Mouse (Mus musculus): ENCODE results near the gene Reg3g.

The Reg3g gene

GRCm38 (mm10) chr6:78468772-78469171 is at the start of gene Reg3g:
Gene Reg3g, minus strand, starts transcription at chr6:78468872.
- no peaks in the 10 kb centered on the region for H3K36me3 ChIP-seq (ENCODE audit: insufficient read depth, low read length)
- no peaks in the 10 kb centered on the region for H3K4me1 ChIP-seq (replicated peaks; ENCODE audit: low read depth, low read length)
- no peaks in the 10 kb centered on the region for H3K27me3 ChIP-seq (ENCODE audit: insufficient read depth, low read length)
- TF ChIP-seq POU5F1 (IDR thresholded peaks at IDR 0.05; ENCODE audit: borderline replicate concordance, low read length): no peak
- no peak for TF ChIP-seq CTCF (conservative IDR thresholded peaks at IDR 0.05; ENCODE audit: low read length)
- no peak for TF ChIP-seq NANOG (IDR thresholded peaks at IDR 0.05; ENCODE audit: borderline replicate concordance, low read length)
- no peak within 1 kb of the TSS for H3K4me3 ChIP-seq (replicated peaks; ENCODE audit: low read length)
- no peaks in the 10 kb centered on the region for H3K9me3 ChIP-seq (ENCODE audit: low read length)

- Histone ChIP-seq H3K4me1 (replicated peaks; ENCODE audit: low read depth, low read length) (no peaks in the 10 kb centered on the region), H3K36me3 (ENCODE audit: insufficient read depth, low read length) (no peaks in the 10 kb centered on the region), H3K4me3 (replicated peaks; ENCODE audit: low read length) (no peak overlapping the region), H3K9me3 (ENCODE audit: low read length) (no peaks in the 10 kb centered on the region), H3K27me3 (ENCODE audit: insufficient read depth, low read length) (no peaks in the 10 kb centered on the region)
- TF ChIP-seq NANOG (IDR thresholded peaks at IDR 0.05; ENCODE audit: borderline replicate concordance, low read length): no peak
- peak; percentile 59 for TF ChIP-seq CTCF (conservative IDR thresholded peaks at IDR 0.05; ENCODE audit: low read length)
Measured at GRCm38 (mm10) chr6:78515777-78516446, 47.2 kb upstream of the Reg3g start.

GRCm38 (mm10) chr6:78512833-78513232 is 44.2 kb upstream of the Reg3g start:
- no peaks in the 10 kb centered on the region for H3K27me3 ChIP-seq (ENCODE audit: insufficient read depth, low read length)
- TF ChIP-seq CTCF (conservative IDR thresholded peaks at IDR 0.05; ENCODE audit: low read length) (peak; percentile 57), POU5F1 (IDR thresholded peaks at IDR 0.05; ENCODE audit: borderline replicate concordance, low read length) (no peak), NANOG (IDR thresholded peaks at IDR 0.05; ENCODE audit: borderline replicate concordance, low read length) (no peak)
- H3K4me3 ChIP-seq (replicated peaks; ENCODE audit: low read length): no peak overlapping the region
- no peaks in the 10 kb centered on the region for H3K36me3 ChIP-seq (ENCODE audit: insufficient read depth, low read length)
- H3K9me3 ChIP-seq (ENCODE audit: low read length): no peaks in the 10 kb centered on the region
- H3K4me1 ChIP-seq (replicated peaks; ENCODE audit: low read depth, low read length): no peaks in the 10 kb centered on the region

- TF ChIP-seq POU5F1 (IDR thresholded peaks at IDR 0.05; ENCODE audit: borderline replicate concordance, low read length) (no peak), NANOG (IDR thresholded peaks at IDR 0.05; ENCODE audit: borderline replicate concordance, low read length) (no peak), CTCF (conservative IDR thresholded peaks at IDR 0.05; ENCODE audit: low read length) (no peak)
- Histone ChIP-seq H3K36me3 (ENCODE audit: insufficient read depth, low read length) (no peaks in the 10 kb centered on the region), H3K4me3 (replicated peaks; ENCODE audit: low read length) (no peak overlapping the region), H3K27me3 (ENCODE audit: insufficient read depth, low read length) (no peaks in the 10 kb centered on the region), H3K4me1 (replicated peaks; ENCODE audit: low read depth, low read length) (no peaks in the 10 kb centered on the region), H3K9me3 (ENCODE audit: low read length) (no peaks in the 10 kb centered on the region)
Measured at GRCm38 (mm10) chr6:78510173-78510900, 41.7 kb upstream of the Reg3g start.

- no peak for TF ChIP-seq POU5F1 (IDR thresholded peaks at IDR 0.05; ENCODE audit: borderline replicate concordance, low read length)
- no peak for TF ChIP-seq NANOG (IDR thresholded peaks at IDR 0.05; ENCODE audit: borderline replicate concordance, low read length)
- 0 out of 2 replicates have a peak, but pooled peaks have one; percentile 8 for TF ChIP-seq CTCF (conservative IDR thresholded peaks at IDR 0.05; ENCODE audit: low read length)
- Histone ChIP-seq H3K9me3 (ENCODE audit: low read length) (no peaks in the 10 kb centered on the region), H3K4me1 (replicated peaks; ENCODE audit: low read depth, low read length) (no peaks in the 10 kb centered on the region), H3K27me3 (ENCODE audit: insufficient read depth, low read length) (0 out of 2 replicates have a peak, but pooled peaks cover 2% of the 10 kb centered on the region), H3K4me3 (replicated peaks; ENCODE audit: low read length) (no peak overlapping the region), H3K36me3 (ENCODE audit: insufficient read depth, low read length) (no peaks in the 10 kb centered on the region)
Measured at GRCm38 (mm10) chr6:78505745-78506144, 37.1 kb upstream of the Reg3g start.

GRCm38 (mm10) chr6:78494633-78495032 is 26.0 kb upstream of the Reg3g start:
- no peak for TF ChIP-seq CTCF (conservative IDR thresholded peaks at IDR 0.05; ENCODE audit: low read length)
- TF ChIP-seq POU5F1 (IDR thresholded peaks at IDR 0.05; ENCODE audit: borderline replicate concordance, low read length): no peak
- TF ChIP-seq NANOG (IDR thresholded peaks at IDR 0.05; ENCODE audit: borderline replicate concordance, low read length): no peak
- no peak overlapping the region for H3K4me3 ChIP-seq (replicated peaks; ENCODE audit: low read length)
- no peaks in the 10 kb centered on the region for H3K4me1 ChIP-seq (replicated peaks; ENCODE audit: low read depth, low read length)
- no peaks in the 10 kb centered on the region for H3K27me3 ChIP-seq (ENCODE audit: insufficient read depth, low read length)
- H3K36me3 ChIP-seq (ENCODE audit: insufficient read depth, low read length): no peaks in the 10 kb centered on the region
- no peaks in the 10 kb centered on the region for H3K9me3 ChIP-seq (ENCODE audit: low read length)

- no peaks in the 10 kb centered on the region for H3K9me3 ChIP-seq (ENCODE audit: low read length)
- H3K27me3 ChIP-seq (ENCODE audit: insufficient read depth, low read length): no peaks in the 10 kb centered on the region
- H3K4me1 ChIP-seq (replicated peaks; ENCODE audit: low read depth, low read length): no peaks in the 10 kb centered on the region
- no peaks in the 10 kb centered on the region for H3K36me3 ChIP-seq (ENCODE audit: insufficient read depth, low read length)
- no peak overlapping the region for H3K4me3 ChIP-seq (replicated peaks; ENCODE audit: low read length)
- TF ChIP-seq NANOG (IDR thresholded peaks at IDR 0.05; ENCODE audit: borderline replicate concordance, low read length) (no peak), POU5F1 (IDR thresholded peaks at IDR 0.05; ENCODE audit: borderline replicate concordance, low read length) (no peak), CTCF (conservative IDR thresholded peaks at IDR 0.05; ENCODE audit: low read length) (no peak)
Measured at GRCm38 (mm10) chr6:78469287-78469686, 615 bp upstream of the Reg3g start.

GRCm38 (mm10) chr6:78463266-78463665 is 5.4 kb downstream of the Reg3g start:
- TF ChIP-seq CTCF (conservative IDR thresholded peaks at IDR 0.05; ENCODE audit: low read length): no peak
- TF ChIP-seq NANOG (IDR thresholded peaks at IDR 0.05; ENCODE audit: borderline replicate concordance, low read length): no peak
- TF ChIP-seq POU5F1 (IDR thresholded peaks at IDR 0.05; ENCODE audit: borderline replicate concordance, low read length): no peak
- no peaks in the 10 kb centered on the region for H3K9me3 ChIP-seq (ENCODE audit: low read length)
- no peaks in the 10 kb centered on the region for H3K36me3 ChIP-seq (ENCODE audit: insufficient read depth, low read length)
- H3K4me3 ChIP-seq (replicated peaks; ENCODE audit: low read length): no peak overlapping the region
- H3K27me3 ChIP-seq (ENCODE audit: insufficient read depth, low read length): no peaks in the 10 kb centered on the region
- H3K4me1 ChIP-seq (replicated peaks; ENCODE audit: low read depth, low read length): no peaks in the 10 kb centered on the region
